Mouse (Mus musculus) MN1 (cell line): ENCODE measurements at regions not wholly inside any gene's neighbourhood (a gene's known extent, or its start where the extent isn't known, plus 50 kb on each side); places are given as distances from the start of the nearest gene placed in this dataset.

Source experiments
- DNase-seq: peaks from one replicate; pipeline ENCODE4 v3.0.0-alpha.2; 2016; ENCODE audit warnings: low spot score

GRCm38 (mm10) chr4:34226089-34226840, 176.3 kb upstream of the Spaca1 start:
- DNase-seq, result peak; percentile 12

- DNase-seq, result no peak
Measured at GRCm38 (mm10) chr4:34226886-34227285, 176.9 kb upstream of the Spaca1 start.

- no peak for DNase-seq
Measured at GRCm38 (mm10) chr4:34227611-34228010, 177.6 kb upstream of the Spaca1 start.

- peak; percentile 73 for DNase-seq
Measured at GRCm38 (mm10) chr4:34231270-34231669, 181.3 kb upstream of the Spaca1 start.

DNA sequence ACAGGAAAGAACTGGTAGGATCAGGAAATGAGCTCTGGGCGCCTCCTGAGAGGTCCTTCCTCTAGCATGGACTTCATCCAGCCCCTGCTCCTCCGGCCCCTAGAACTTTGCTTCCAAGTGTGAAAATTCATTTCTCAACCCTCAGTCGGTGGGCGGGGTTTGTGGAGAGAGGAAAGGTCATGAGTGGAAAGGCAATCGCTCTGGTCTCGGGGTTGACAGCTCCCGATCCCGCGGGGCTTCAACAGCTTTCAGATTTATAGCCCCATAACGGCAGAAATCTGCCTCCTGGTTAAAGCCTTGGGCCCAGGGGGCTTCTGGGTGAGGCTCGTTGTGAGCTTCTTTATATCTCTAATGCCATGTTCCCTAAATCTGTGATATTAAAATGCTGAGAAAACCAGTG, 184.2 kb upstream of the Spaca1 start:
- DNase-seq, result peak; percentile 27

DNA sequence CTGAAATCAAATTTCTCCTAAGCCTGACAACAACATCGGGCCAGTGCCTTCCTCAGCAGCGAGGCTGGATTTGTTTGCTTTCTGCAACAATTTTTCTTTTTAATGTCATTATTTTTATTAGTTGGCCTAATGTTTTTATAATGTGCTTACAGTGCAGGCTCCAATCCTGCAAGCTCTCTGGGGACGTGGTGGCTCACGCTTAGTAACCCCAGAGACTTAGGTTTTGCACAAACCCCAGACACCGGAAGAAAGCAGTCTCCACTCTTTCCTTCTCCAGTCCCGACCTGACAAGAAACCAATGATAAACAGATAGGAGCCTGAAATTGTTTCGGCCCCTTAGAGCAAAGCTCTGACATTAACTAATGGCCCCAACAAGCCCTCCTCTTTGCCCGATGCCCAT, 184.7 kb upstream of the Spaca1 start:
- DNase-seq, result peak; percentile 17

- DNase-seq, result no peak
Measured at GRCm38 (mm10) chr4:34237791-34238190, 187.8 kb upstream of the Spaca1 start.

DNA sequence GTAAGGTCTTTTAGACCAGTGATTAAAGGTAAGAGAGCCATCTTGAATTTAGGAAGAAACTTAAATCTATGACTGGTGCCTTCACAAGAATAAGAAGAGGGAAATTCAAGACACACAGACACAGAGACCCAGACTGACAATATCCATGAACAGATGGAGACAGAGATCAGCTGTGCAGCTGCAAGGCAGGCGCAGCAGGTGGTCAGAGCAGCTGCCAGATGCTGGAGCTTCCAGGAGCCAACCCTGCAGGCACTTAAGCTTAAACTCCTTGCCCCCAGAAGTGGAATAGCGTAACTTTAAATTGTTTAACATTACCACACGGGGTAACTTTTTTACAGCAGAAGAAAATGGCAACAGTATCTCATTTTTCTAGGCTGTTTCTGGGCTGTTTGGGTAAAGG, 189.6 kb upstream of the Spaca1 start:
- DNase-seq, result no peak

DNA sequence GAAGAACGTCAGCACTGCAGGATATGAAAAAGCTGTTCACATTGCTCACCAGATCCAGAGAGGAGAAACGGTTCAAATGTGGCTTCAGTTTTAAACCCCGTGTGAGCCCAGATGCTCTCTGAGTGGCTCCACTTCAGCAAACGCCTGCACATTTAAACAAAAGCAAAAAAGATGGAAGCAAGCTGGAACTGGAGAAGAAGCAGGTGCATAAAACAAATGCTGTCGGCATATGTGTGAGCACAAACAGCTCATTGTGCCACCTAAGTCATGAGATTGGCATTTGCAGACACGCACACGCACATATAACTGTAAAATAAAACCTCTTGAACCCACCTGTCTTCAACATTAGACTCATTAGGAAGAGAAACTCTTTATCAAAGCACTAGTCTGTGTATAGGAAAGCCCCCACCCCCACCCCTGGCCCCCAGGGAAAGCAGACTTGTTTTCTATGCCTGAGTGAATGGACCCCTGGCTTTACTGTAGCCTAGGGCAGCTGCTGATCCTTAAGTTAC, 191.1 kb upstream of the Spaca1 start:
- no peak for DNase-seq

- no peak for DNase-seq
Measured at GRCm38 (mm10) chr4:34241673-34242072, 191.7 kb upstream of the Spaca1 start.

- DNase-seq, result no peak
Measured at GRCm38 (mm10) chr4:34259444-34259843, 209.5 kb upstream of the Spaca1 start.

DNA sequence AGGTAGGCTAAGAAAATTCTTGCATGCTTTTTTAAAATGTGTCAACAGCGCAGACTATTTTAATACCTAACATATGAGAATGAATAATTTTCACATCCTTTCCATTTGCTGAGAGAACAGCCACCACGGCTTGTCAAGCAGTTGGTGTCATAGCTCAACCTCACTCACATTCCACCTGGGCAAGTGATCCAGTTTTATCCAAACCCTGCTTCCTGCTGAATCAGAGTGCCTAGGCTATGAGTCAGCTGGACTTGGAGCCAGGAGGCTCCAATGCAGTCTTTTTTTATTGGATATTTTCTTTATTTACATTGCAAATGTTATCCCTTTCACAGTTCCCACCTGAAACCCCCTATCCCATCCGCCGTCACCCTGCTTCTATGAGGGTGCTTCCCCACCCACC, 210.5 kb upstream of the Spaca1 start:
- no peak for DNase-seq

DNA sequence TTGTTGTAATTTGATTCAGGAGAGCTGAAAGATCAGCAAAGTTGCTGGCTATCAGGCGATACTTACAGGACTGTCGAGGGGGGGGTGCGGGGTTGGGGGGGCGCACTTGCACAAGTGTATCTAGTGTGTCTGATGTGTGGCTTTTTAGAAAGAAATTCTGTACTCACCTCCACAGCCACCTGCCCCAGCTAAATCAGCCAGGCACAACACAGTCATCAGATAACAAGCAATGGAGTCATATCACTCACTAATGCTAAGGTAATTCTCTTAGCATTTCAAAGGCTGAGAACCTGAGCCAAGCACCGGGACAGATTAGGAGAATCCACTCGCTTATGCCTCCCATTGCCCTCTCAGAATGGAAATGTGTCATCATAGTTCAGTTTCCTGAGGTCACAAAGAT, 211.8 kb upstream of the Spaca1 start:
- DNase-seq, result no peak

GRCm38 (mm10) chr4:34264431-34264830, 214.4 kb upstream of the Spaca1 start:
- no peak for DNase-seq

- peak; percentile 18 for DNase-seq
Measured at GRCm38 (mm10) chr4:34274316-34274715, 224.3 kb upstream of the Spaca1 start.

- no peak for DNase-seq
Measured at GRCm38 (mm10) chr4:34275372-34275771, 225.4 kb upstream of the Spaca1 start.

- peak; percentile 17 for DNase-seq
Measured at GRCm38 (mm10) chr4:34302504-34303108, 248.1 kb upstream of the Akirin2 start.

DNA sequence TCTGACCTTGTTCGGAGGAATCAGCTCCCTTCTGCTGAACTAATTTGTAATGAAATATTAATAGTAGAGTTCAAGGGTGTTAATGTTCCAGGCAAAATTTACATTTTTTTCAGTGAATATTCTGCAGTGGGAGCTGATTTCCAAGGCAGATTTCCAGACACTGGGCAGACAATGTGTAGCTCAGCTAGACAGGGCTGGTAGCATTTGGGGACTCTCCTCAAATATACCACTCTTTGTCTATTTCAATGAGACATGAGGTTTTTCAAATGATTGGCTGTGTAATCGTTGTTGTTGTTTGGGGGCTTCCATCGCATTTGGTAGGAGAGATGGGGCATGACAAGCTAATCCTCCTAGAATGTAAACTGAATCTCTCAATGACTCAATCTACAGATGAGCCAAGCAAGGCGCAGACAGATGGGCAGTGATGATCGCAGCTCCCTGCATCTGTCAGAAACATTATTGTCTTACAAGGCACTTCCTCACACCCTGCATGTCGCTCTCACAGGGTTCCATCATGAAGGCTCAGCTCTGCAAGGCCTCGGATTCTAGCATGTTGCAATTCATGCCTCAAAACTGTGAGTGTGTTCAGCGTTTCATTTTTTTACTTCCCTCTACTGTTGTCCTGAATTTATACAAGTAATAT, 241.7 kb upstream of the Akirin2 start:
- DNase-seq, result no peak

- peak; percentile 11 for DNase-seq
Measured at GRCm38 (mm10) chr4:34310061-34310642, 240.6 kb upstream of the Akirin2 start.

DNA sequence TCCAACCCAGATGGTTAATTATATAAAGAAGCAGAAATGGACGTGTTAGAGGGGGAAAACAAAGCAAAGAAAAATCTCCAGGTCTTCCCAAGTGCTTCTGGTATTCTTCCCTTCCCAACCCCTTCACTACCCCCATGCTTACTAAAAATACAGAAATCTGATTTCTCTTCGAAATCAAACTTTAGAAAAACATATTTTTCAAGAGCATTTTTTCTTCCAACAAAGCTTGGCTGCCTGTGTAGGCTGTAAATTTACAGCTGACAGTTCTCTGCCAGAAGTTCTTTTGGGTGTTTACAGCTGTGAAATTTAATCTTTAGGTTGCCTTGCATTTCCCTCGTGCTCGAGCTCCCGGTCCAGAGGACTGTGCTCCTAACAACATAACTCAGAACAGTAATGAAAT, 234.9 kb upstream of the Akirin2 start:
- no peak for DNase-seq

DNA sequence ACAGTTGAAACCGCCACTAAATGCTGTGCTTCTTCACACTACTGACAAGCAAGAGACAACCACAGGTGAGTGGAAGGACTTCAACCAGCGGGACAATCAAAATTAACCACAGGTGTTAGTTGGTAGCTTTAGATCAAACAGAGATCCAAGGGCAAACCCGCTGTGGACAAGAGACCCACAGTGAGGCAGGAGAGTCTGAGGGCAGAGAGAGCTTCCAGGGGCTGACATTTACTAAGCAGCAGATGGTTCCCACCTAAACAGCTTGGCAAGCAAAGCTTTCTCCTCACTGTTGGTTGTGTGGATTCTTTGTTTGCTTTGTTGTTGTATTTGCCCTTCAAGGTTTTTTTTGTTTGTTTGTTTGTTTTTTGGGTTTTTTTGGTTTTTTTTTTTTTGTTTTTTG, 227.9 kb upstream of the Akirin2 start:
- DNase-seq, result no peak

DNA sequence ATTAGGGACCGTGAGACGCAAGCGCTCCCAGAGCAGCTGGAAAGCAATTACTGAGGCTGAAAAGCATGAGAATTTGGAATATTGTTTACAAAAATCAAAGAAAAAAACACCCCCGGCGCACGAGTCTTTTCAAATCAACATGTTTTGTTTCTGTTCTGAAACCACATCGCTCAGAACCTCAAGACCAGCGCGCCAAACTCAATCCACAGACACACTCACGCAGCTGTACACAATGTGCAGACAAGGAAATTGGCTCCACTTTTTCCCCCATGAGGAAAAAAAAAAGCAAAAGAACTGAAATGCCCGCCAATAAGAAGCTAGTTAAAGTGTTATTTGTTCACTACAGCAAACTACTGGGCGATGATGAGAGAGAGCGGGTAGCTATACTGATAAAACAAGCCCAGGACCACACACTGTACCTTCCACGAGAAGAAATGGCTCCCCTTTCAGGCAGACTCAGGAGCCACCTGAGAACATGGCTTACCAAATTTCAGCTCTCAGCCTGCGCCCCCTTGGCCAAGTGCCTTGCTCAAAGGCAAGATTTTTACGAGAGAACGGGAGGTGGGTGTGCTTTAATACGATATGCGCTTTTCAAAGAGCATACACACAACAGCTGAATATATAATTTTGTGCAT, 222.5 kb upstream of the Akirin2 start:
- DNase-seq, result no peak
